Mouse (Mus musculus): ENCODE measurements around the gene Fgfr2. TPM values are rescaled to one million over a fixed set of nuclear protein-coding genes. Genes with fewer than 3 reads are reported as not detected.

Gene Fgfr2
- polyA plus RNA-seq, 1 experiment from 2014 or later, result 24.1 TPM

- Histone ChIP-seq H3K4me3 (ENCODE audit: low read length) (no peak overlapping the region), H3K27ac (ENCODE audit: low read depth, low read length) (peak overlapping the region; percentile 44), H3K9me3 (ENCODE audit: control insufficient read depth, low read length) (no peaks in the 10 kb centered on the region), H3K4me1 (ENCODE audit: control insufficient read depth, insufficient read depth, low read depth, low read length) (peaks cover 16% of the 10 kb centered on the region), H3K27me3 (replicated peaks; ENCODE audit: control insufficient read depth, insufficient read depth, low read length) (no peaks in the 10 kb centered on the region), H3K9ac (ENCODE audit: low read depth, low read length) (no peak overlapping the region), H3K4me2 (ENCODE audit: low read length) (no peak overlapping the region), H3K36me3 (ENCODE audit: control insufficient read depth, insufficient read depth, low read length) (no peaks in the 10 kb centered on the region)
- peak; percentile 57 for ATAC-seq
- WGBS, result 17% methylated on average over 6 of the region's 6 CpGs
These were observed 860.5 kb downstream of the Fgfr2 start for GRCm38 (mm10) chr7:132262696-132263095.

- H3K4me3 ChIP-seq (ENCODE audit: low read length), result no peak overlapping the region
- H3K9ac ChIP-seq (ENCODE audit: low read depth, low read length), result no peak overlapping the region
- H3K27ac ChIP-seq (ENCODE audit: low read depth, low read length), result no peak overlapping the region; the same call in 1 of the 2 replicates
- no peak for ATAC-seq
- H3K36me3 ChIP-seq (ENCODE audit: control insufficient read depth, insufficient read depth, low read length), result no peaks in the 10 kb centered on the region
- H3K4me2 ChIP-seq (ENCODE audit: low read length), result no peak overlapping the region
- peaks cover 16% of the 10 kb centered on the region for H3K4me1 ChIP-seq (ENCODE audit: control insufficient read depth, insufficient read depth, low read depth, low read length)
- no peaks in the 10 kb centered on the region for H3K9me3 ChIP-seq (ENCODE audit: control insufficient read depth, low read length)
- H3K27me3 ChIP-seq (replicated peaks; ENCODE audit: control insufficient read depth, insufficient read depth, low read length), result no peaks in the 10 kb centered on the region
- 53% methylated on average over 3 of the region's 3 CpGs for WGBS
These were observed 861.3 kb downstream of the Fgfr2 start for GRCm38 (mm10) chr7:132261885-132262284.

- 71% methylated on average over 5 of the region's 5 CpGs for WGBS
- Histone ChIP-seq H3K4me2 (ENCODE audit: low read length) (no peak overlapping the region), H3K4me3 (ENCODE audit: low read length) (no peak overlapping the region), H3K9me3 (ENCODE audit: control insufficient read depth, low read length) (no peaks in the 10 kb centered on the region), H3K27me3 (replicated peaks; ENCODE audit: control insufficient read depth, insufficient read depth, low read length) (no peaks in the 10 kb centered on the region), H3K4me1 (ENCODE audit: control insufficient read depth, insufficient read depth, low read depth, low read length) (peaks cover 16% of the 10 kb centered on the region), H3K36me3 (ENCODE audit: control insufficient read depth, insufficient read depth, low read length) (no peaks in the 10 kb centered on the region), H3K9ac (ENCODE audit: low read depth, low read length) (no peak overlapping the region), H3K27ac (ENCODE audit: low read depth, low read length) (no peak overlapping the region)
- ATAC-seq, result no peak
These were observed 862.5 kb downstream of the Fgfr2 start for GRCm38 (mm10) chr7:132260632-132261031.

- Histone ChIP-seq H3K27me3 (replicated peaks; ENCODE audit: control insufficient read depth, insufficient read depth, low read length) (no peaks in the 10 kb centered on the region), H3K27ac (ENCODE audit: low read depth, low read length) (peak overlapping the region; percentile 49; the same call in 1 of the 2 replicates), H3K4me1 (ENCODE audit: control insufficient read depth, insufficient read depth, low read depth, low read length) (peaks cover 15% of the 10 kb centered on the region), H3K4me2 (ENCODE audit: low read length) (no peak overlapping the region), H3K36me3 (ENCODE audit: control insufficient read depth, insufficient read depth, low read length) (no peaks in the 10 kb centered on the region), H3K9ac (ENCODE audit: low read depth, low read length) (no peak overlapping the region), H3K9me3 (ENCODE audit: control insufficient read depth, low read length) (no peaks in the 10 kb centered on the region), H3K4me3 (ENCODE audit: low read length) (no peak overlapping the region)
- 57% methylated on average over 7 of the region's 7 CpGs for WGBS
- 0 out of 2 replicates have a peak, but pooled peaks have one; percentile 22 for ATAC-seq
These were observed 864.3 kb downstream of the Fgfr2 start for GRCm38 (mm10) chr7:132258817-132259216.

GRCm38 (mm10) chr7:132258216-132258615 is 864.9 kb downstream of the Fgfr2 start:
- no peaks in the 10 kb centered on the region for H3K36me3 ChIP-seq (ENCODE audit: control insufficient read depth, insufficient read depth, low read length)
- 67% methylated on average over 5 of the region's 5 CpGs for WGBS
- no peak overlapping the region for H3K9ac ChIP-seq (ENCODE audit: low read depth, low read length)
- no peak for ATAC-seq
- H3K9me3 ChIP-seq (ENCODE audit: control insufficient read depth, low read length), result no peaks in the 10 kb centered on the region
- H3K4me1 ChIP-seq (ENCODE audit: control insufficient read depth, insufficient read depth, low read depth, low read length), result peaks cover 14% of the 10 kb centered on the region
- no peak overlapping the region for H3K4me2 ChIP-seq (ENCODE audit: low read length)
- H3K27ac ChIP-seq (ENCODE audit: low read depth, low read length), result no peak overlapping the region; the same call in 1 of the 2 replicates
- H3K27me3 ChIP-seq (replicated peaks; ENCODE audit: control insufficient read depth, insufficient read depth, low read length), result no peaks in the 10 kb centered on the region
- H3K4me3 ChIP-seq (ENCODE audit: low read length), result no peak overlapping the region

- peak; percentile 40; the same call in 1 of the 2 replicates for ATAC-seq
- H3K9ac ChIP-seq (ENCODE audit: low read depth, low read length), result no peak overlapping the region
- H3K9me3 ChIP-seq (ENCODE audit: control insufficient read depth, low read length), result no peaks in the 10 kb centered on the region
- no peak overlapping the region for H3K4me2 ChIP-seq (ENCODE audit: low read length)
- 73% methylated on average over 5 of the region's 5 CpGs for WGBS
- H3K4me3 ChIP-seq (ENCODE audit: low read length), result no peak overlapping the region
- no peaks in the 10 kb centered on the region for H3K36me3 ChIP-seq (ENCODE audit: control insufficient read depth, insufficient read depth, low read length)
- 0 out of 2 replicates have a peak overlapping the region, but pooled peaks have one; percentile 9 for H3K27ac ChIP-seq (ENCODE audit: low read depth, low read length)
- no peaks in the 10 kb centered on the region for H3K27me3 ChIP-seq (replicated peaks; ENCODE audit: control insufficient read depth, insufficient read depth, low read length)
- H3K4me1 ChIP-seq (ENCODE audit: control insufficient read depth, insufficient read depth, low read depth, low read length), result peaks cover 4% of the 10 kb centered on the region; the same call in 1 of the 2 replicates
These were observed 869.6 kb downstream of the Fgfr2 start for GRCm38 (mm10) chr7:132253513-132253912.

GRCm38 (mm10) chr7:132253078-132253477 is 870.1 kb downstream of the Fgfr2 start:
- H3K36me3 ChIP-seq (ENCODE audit: control insufficient read depth, insufficient read depth, low read length), result no peaks in the 10 kb centered on the region
- no peak for ATAC-seq
- WGBS, result 84% methylated on average over 4 of the region's 4 CpGs
- H3K4me3 ChIP-seq (ENCODE audit: low read length), result no peak overlapping the region
- peaks cover 5% of the 10 kb centered on the region; the same call in 1 of the 2 replicates for H3K4me1 ChIP-seq (ENCODE audit: control insufficient read depth, insufficient read depth, low read depth, low read length)
- H3K4me2 ChIP-seq (ENCODE audit: low read length), result no peak overlapping the region
- H3K27ac ChIP-seq (ENCODE audit: low read depth, low read length), result 0 out of 2 replicates have a peak overlapping the region, but pooled peaks have one; percentile 4
- H3K9ac ChIP-seq (ENCODE audit: low read depth, low read length), result no peak overlapping the region
- H3K27me3 ChIP-seq (replicated peaks; ENCODE audit: control insufficient read depth, insufficient read depth, low read length), result no peaks in the 10 kb centered on the region
- H3K9me3 ChIP-seq (ENCODE audit: control insufficient read depth, low read length), result no peaks in the 10 kb centered on the region

GRCm38 (mm10) chr7:132249563-132250119 is 873.5 kb downstream of the Fgfr2 start:
- Histone ChIP-seq H3K27ac (ENCODE audit: low read depth, low read length) (no peak overlapping the region), H3K4me1 (ENCODE audit: control insufficient read depth, insufficient read depth, low read depth, low read length) (peaks cover 16% of the 10 kb centered on the region), H3K9me3 (ENCODE audit: control insufficient read depth, low read length) (no peaks in the 10 kb centered on the region), H3K9ac (ENCODE audit: low read depth, low read length) (no peak overlapping the region), H3K4me3 (ENCODE audit: low read length) (no peak overlapping the region), H3K4me2 (ENCODE audit: low read length) (no peak overlapping the region), H3K27me3 (replicated peaks; ENCODE audit: control insufficient read depth, insufficient read depth, low read length) (no peaks in the 10 kb centered on the region), H3K36me3 (ENCODE audit: control insufficient read depth, insufficient read depth, low read length) (no peaks in the 10 kb centered on the region)
- no peak for ATAC-seq
- WGBS, result 61% methylated on average over 10 of the region's 10 CpGs

- H3K4me3 ChIP-seq (ENCODE audit: low read length), result no peak overlapping the region
- 10% methylated on average over 11 of the region's 11 CpGs for WGBS
- peak; percentile 86 for ATAC-seq
- H3K27me3 ChIP-seq (replicated peaks; ENCODE audit: control insufficient read depth, insufficient read depth, low read length), result no peaks in the 10 kb centered on the region
- H3K27ac ChIP-seq (ENCODE audit: low read depth, low read length), result peak overlapping the region; percentile 72
- no peaks in the 10 kb centered on the region for H3K9me3 ChIP-seq (ENCODE audit: control insufficient read depth, low read length)
- peaks cover 13% of the 10 kb centered on the region for H3K4me1 ChIP-seq (ENCODE audit: control insufficient read depth, insufficient read depth, low read depth, low read length)
- H3K4me2 ChIP-seq (ENCODE audit: low read length), result no peak overlapping the region
- H3K9ac ChIP-seq (ENCODE audit: low read depth, low read length), result peak overlapping the region; percentile 15; the same call in 1 of the 2 replicates
- H3K36me3 ChIP-seq (ENCODE audit: control insufficient read depth, insufficient read depth, low read length), result no peaks in the 10 kb centered on the region
These were observed 875.6 kb downstream of the Fgfr2 start for GRCm38 (mm10) chr7:132247567-132247966.
